8 mouse cellular contexts compared by ENCODE assay signal in the genomic region with DNA sequence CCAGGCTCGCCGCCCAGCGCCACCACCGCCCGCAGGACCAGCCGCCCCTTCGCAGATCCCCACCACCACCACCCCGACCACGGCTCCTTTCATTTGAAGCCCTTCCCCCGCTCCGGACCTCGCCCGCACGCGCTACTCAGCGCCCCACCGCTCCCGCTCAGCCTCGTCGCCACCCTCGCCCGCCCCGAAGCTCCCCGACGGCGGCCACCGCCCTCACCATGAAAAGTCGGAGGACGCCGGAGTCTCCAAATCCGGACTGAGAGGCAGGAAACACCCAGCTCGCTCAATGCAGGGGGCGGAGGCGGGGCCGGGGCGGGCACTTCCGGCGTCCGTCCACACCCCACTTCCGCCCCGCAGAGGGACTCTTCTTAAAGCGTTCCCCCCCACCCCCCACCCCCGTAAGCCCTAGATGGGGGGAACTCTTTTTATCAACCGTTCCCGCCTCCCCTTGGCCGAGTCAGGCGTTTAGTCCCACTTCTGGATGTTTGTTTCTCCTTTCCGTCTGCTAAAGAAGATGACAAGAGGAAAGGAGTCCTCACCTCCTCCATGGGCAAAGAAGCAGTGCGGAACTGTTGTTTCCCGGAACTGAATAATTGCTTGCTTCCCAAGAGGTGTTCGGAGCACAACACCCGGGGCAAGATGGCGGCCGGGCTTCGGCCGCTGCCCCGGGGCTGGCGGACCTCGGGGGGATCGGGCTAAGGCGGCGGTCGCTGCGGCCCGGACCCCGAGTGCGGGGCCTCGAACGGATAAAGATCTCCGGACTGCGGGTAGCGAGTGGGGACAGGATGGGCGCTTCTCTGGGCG. TPM values are rescaled to one million over a fixed set of nuclear protein-coding genes. Genes with fewer than 3 reads are reported as not detected.
DNase-seq lines count a peak whose midpoint lies in the region; ATAC-seq and TF ChIP-seq lines count a peak whose summit lies in the region.

TSS of gene Kctd10 (minus strand) at position 300 of the 804 bp plus-strand sequence.
TSS of gene Ube3b (plus strand) at position 399 of the 804 bp plus-strand sequence.

- in situ Hi-C loops in Patski (cut with MboI; ENCODE audit: low pct_unique_long_range_greater_than_20kb): no loop called here

- H3K4me3 ChIP-seq in hindbrain, embryonic 13.5 days: peak within 1 kb of the TSS; percentile 83

- no peaks in the 10 kb centered on the region for H3K9me3 ChIP-seq in hindbrain, embryonic 13.5 days

- peaks cover 64% of the 10 kb centered on the region for H3K4me1 ChIP-seq in hindbrain, embryonic 13.5 days (replicated peaks)

- peak within 1 kb of the TSS; percentile 94 for H3K27ac ChIP-seq in hindbrain, embryonic 13.5 days

- peaks cover 14% of the 10 kb centered on the region for H3K36me3 ChIP-seq in hindbrain, embryonic 13.5 days

- CTCF ChIA-PET in Patski (lab: Charles Lee): interaction anchor here (1.5 to 2.1 kb wide), 3 partner anchors 8 to 22 kb away, joined by 5 read pairs; no protein-coding TSS in a partner anchor

- no peaks in the 10 kb centered on the region for H3K27me3 ChIP-seq in Patski
- H3K27me3 ChIP-seq in hindbrain, embryonic 13.5 days: no peaks in the 10 kb centered on the region

- POLR2A ChIA-PET in Patski (lab: Charles Lee): interaction anchor here (1.1 to 1.3 kb wide), 3 partner anchors 10 to 27 kb away, joined by 4 to 7 read pairs (median 5); no protein-coding TSS in a partner anchor

- under 1% methylated on average over 74 of the region's 74 CpGs for WGBS in hindbrain, embryonic 13.5 days

- H3K9ac ChIP-seq in hindbrain, embryonic 13.5 days: peak within 1 kb of the TSS; percentile 96

- TF ChIP-seq CTCF in Patski (IDR thresholded peaks at IDR 0.05): no peak

- peak; percentile 78 for ATAC-seq in Patski
- ATAC-seq in hindbrain, embryonic 13.5 days (ENCODE audit: low FRiP score): peak; percentile 95

- peak; percentile 86 for DNase-seq in Patski (ENCODE audit: low read depth, low spot score)
- peak; percentile 89 to 90 for DNase-seq in cerebellum, postnatal 14 days
- DNase-seq in frontal cortex, postnatal 14 days (ENCODE audit: low spot score in 2 of 2): peak; percentile 70 to 74
- peak; percentile 67 to 80 for DNase-seq in layer of hippocampus, postnatal 25 days (ENCODE audit: extremely low spot score in 1 of 2, low spot score in 1 of 2)
- peak; percentile 90 for DNase-seq in lung, postnatal 36 days
- DNase-seq in retina, postnatal 1 day: peak; percentile 97
- DNase-seq in urinary bladder, adult 18-20 months (ENCODE audit: low spot score in 2 of 2): peak; percentile 75 to 78

- H3K4me2 ChIP-seq in hindbrain, embryonic 13.5 days: peak within 1 kb of the TSS; percentile 91

RNA-seq across cellular contexts. Expression of gene Kctd10, which starts in this region (rescaled TPM):
- polyA plus RNA-seq in Patski (2021): 98.6 TPM
- 77.7 and 86.5 TPM in 2 replicates for polyA plus RNA-seq in hindbrain, embryonic 13.5 days (2015; fragmentation: Nextera tagmentation; extraction: Ambion mirVana)
- 10 to 100 TPM; 46.2 to 49.5 TPM for total RNA-seq in layer of hippocampus, postnatal 25 days (2021)

RNA-seq across cellular contexts. Expression of gene Ube3b, which starts in this region (rescaled TPM):
- 98.6 TPM for polyA plus RNA-seq in Patski (2021)
- 41.4 and 41.6 TPM in 2 replicates for polyA plus RNA-seq in hindbrain, embryonic 13.5 days (2015; fragmentation: Nextera tagmentation; extraction: Ambion mirVana)
- total RNA-seq in layer of hippocampus, postnatal 25 days (2021): 10 to 100 TPM; 83.4 to 89.8 TPM

Comparison
In these comparisons a context has a peak if more than half of its experiments do, and no peak if none do; other contexts are left out.
1. Peak in every context shown above with its lines: DNase-seq, ATAC-seq, H3K4me3 ChIP-seq and H3K27ac ChIP-seq.